Mouse (Mus musculus): ENCODE data around the gene Lins1. TPM values are rescaled to one million over a fixed set of nuclear protein-coding genes. Genes with fewer than 3 reads are reported as not detected.

Gene Lins1
- polyA plus RNA-seq (2014; fragmentation: Illumina TruSeq; extraction: RNeasy Lipid Tissue Mini Kit (QIAGEN cat#74804)): 17.5 TPM

GRCm38 (mm10) chr7:66689620-66690360, at the start of gene Lins1:
Gene Lins1 (plus strand): TSS chr7:66689889.

GRCm38 (mm10) chr7:66689294-66689619, 432 bp upstream of the Lins1 start, which contains the start of gene Asb7:
Gene Asb7 (minus strand): TSS chr7:66689596.

DNA sequence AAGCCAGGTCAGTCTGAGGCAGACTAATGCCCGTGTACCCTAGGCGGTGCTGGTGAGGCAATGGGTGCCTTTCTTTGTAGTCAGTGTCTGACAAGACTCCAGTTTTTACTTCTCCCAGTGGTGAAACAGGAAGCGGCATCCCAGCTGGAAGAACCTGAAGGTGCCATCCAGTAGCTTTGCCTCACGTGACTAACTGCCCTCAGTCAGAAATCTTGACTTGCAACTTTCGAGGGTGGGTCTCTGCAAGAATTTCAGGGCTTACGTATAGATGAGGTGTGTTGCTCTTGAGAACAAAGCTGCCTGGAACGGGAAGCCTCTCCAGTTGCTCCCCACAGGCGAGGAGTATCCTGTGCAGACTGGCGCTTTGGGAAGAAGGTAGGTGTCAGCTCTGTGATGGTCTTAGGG, 53.7 kb downstream of the Lins1 start, which contains the start of gene Cers3:
Gene Cers3, plus strand, starts transcription at position 128 of the 405 bp plus-strand sequence.

Other genes with a start within 250 kb of the Lins1 start
- gene Asb7, start 293 bp upstream of the Lins1 start, polyA plus RNA-seq (2014; fragmentation: Illumina TruSeq; extraction: RNeasy Lipid Tissue Mini Kit (QIAGEN cat#74804)): 46.3 TPM
- 0.71 TPM for gene Cers3, start 53.6 kb downstream of the Lins1 start, polyA plus RNA-seq (2014; fragmentation: Illumina TruSeq; extraction: RNeasy Lipid Tissue Mini Kit (QIAGEN cat#74804))
- 0.68 TPM for gene Adamts17, start 149.8 kb downstream of the Lins1 start, polyA plus RNA-seq (2014; fragmentation: Illumina TruSeq; extraction: RNeasy Lipid Tissue Mini Kit (QIAGEN cat#74804))